Mouse (Mus musculus) E14TG2a.4 (cell line): ENCODE results near the gene Mre11a.
A peak's percentile ranks its signal among the peaks of the same experiment; 100 is the strongest.
"Not testable (repeated sequence)": the region's sequence is repeated elsewhere in the genome, so short reads cannot be mapped to it uniquely, and the experiment has no call there.

ENCODE experiments used
- H3K27me3 ChIP-seq: 2 replicates; pipeline ENCODE4 v1.6.1; 2014; ENCODE audit warnings: low read length, control low read depth; ENCODE audit not compliant: insufficient read depth
- H3K36me3 ChIP-seq: 2 replicates; pipeline ENCODE4 v1.6.1; 2014; ENCODE audit warnings: low read length, control low read depth; ENCODE audit not compliant: insufficient read depth
- H3K4me1 ChIP-seq: replicated peaks from 2 replicates; pipeline ENCODE4 v1.6.1; 2014; ENCODE audit warnings: low read depth, low read length, control low read depth
- H3K4me3 ChIP-seq: replicated peaks from 2 replicates; pipeline ENCODE4 v1.5.1; 2014; ENCODE audit warnings: mild to moderate bottlenecking, low read length
- H3K9me3 ChIP-seq: 2 replicates; pipeline ENCODE4 v1.6.1; 2014; ENCODE audit warnings: low read length, control low read depth
- CTCF ChIP-seq: conservative IDR thresholded peaks from 2 replicates; pipeline ENCODE4 v1.5.1; 2014; ENCODE audit warnings: low read length
- NANOG ChIP-seq: IDR thresholded peaks from 2 replicates; pipeline ENCODE4 v1.6.1; 2014; ENCODE audit warnings: borderline replicate concordance, low read length, mixed read lengths
- POU5F1 ChIP-seq: IDR thresholded peaks from 2 replicates; pipeline ENCODE4 v1.6.1; 2014; ENCODE audit warnings: low read length, borderline replicate concordance

The Mre11a gene

GRCm38 (mm10) chr9:14870377-14870776, 85.9 kb downstream of the Mre11a start:
- TF ChIP-seq POU5F1 (no peak), NANOG (no peak), CTCF (no peak)
- peaks cover 29% of the 10 kb centered on the region for H3K4me1 ChIP-seq
- no peaks in the 10 kb centered on the region for H3K36me3 ChIP-seq
- no peaks in the 10 kb centered on the region for H3K9me3 ChIP-seq
- H3K4me3 ChIP-seq, result no peak overlapping the region
- H3K27me3 ChIP-seq, result peaks cover 75% of the 10 kb centered on the region

DNA sequence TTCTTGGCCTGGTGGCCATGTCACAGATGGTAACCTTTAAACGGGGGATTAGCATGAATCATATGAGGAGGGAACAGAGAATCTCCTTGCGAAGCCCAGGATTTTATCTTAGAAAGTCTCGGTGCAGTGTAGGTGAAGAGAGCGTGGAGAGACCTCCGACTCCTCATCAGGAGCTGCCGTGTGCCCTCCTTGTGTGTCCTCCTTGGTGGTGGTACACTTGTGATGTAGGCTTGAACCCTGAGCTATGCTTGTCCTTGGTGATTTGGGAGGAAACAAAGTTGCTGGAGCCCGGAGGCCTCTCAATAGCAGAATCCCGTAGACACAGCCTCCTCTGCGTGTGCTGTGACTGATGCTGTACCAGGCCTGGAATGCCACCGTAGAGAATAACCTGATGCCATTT, 86.3 kb downstream of the Mre11a start:
- H3K4me3 ChIP-seq, result no peak overlapping the region
- H3K27me3 ChIP-seq, result peaks cover 76% of the 10 kb centered on the region
- TF ChIP-seq NANOG, result no peak
- H3K4me1 ChIP-seq, result peaks cover 30% of the 10 kb centered on the region
- H3K36me3 ChIP-seq, result no peaks in the 10 kb centered on the region
- no peaks in the 10 kb centered on the region for H3K9me3 ChIP-seq

GRCm38 (mm10) chr9:14871536-14871935, 87.1 kb downstream of the Mre11a start:
- no peaks in the 10 kb centered on the region for H3K9me3 ChIP-seq
- no peaks in the 10 kb centered on the region for H3K36me3 ChIP-seq
- peaks cover 75% of the 10 kb centered on the region for H3K27me3 ChIP-seq
- no peak for TF ChIP-seq NANOG
- no peak for TF ChIP-seq POU5F1
- no peak for TF ChIP-seq CTCF
- H3K4me3 ChIP-seq, result no peak overlapping the region
- peaks cover 37% of the 10 kb centered on the region for H3K4me1 ChIP-seq

- no peaks in the 10 kb centered on the region for H3K36me3 ChIP-seq
- peak overlapping the region; percentile 55 for H3K4me3 ChIP-seq
- TF ChIP-seq POU5F1, result no peak
- TF ChIP-seq NANOG, result no peak
- no peak for TF ChIP-seq CTCF
Observed at GRCm38 (mm10) chr9:14872181-14872930, 87.9 kb downstream of the Mre11a start.

GRCm38 (mm10) chr9:14875743-14876507, 91.5 kb downstream of the Mre11a start:
- Histone ChIP-seq H3K4me3 (no peak overlapping the region), H3K27me3 (peaks cover 71% of the 10 kb centered on the region), H3K36me3 (no peaks in the 10 kb centered on the region), H3K4me1 (peaks cover 26% of the 10 kb centered on the region), H3K9me3 (no peaks in the 10 kb centered on the region)
- TF ChIP-seq NANOG (no peak), POU5F1 (no peak), CTCF (no peak)

More at GRCm38 (mm10) chr9:14872181-14872930, 87.9 kb downstream of the Mre11a start:
- H3K27me3 ChIP-seq, result peaks cover 72% of the 10 kb centered on the region
- peaks cover 42% of the 10 kb centered on the region for H3K4me1 ChIP-seq
- H3K9me3 ChIP-seq, result no peaks in the 10 kb centered on the region

DNA sequence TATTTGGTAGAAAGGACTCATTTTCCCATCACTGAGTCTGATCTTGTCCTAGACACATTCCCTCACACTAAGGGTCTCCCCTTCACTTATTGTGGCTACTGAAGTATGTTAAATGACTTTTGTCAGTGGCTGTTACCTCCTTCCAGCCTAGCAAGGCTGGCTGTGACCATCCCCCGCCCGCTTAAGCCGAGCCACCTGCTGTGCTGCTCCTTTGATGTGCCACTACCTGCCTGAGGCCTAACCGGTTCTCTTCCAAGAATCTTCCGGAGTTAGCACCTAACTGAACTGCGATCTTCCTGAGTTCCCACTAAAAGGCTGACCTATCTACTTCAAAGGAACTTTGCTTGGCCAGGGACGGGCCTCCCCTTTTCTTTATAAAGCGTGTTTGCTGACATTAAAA, 92.1 kb downstream of the Mre11a start:
- H3K36me3 ChIP-seq, H3K9me3 ChIP-seq, H3K4me3 ChIP-seq: not testable (repeated sequence)
- Histone ChIP-seq H3K4me1 (peaks cover 26% of the 10 kb centered on the region), H3K27me3 (peaks cover 73% of the 10 kb centered on the region)

GRCm38 (mm10) chr9:14884641-14885040, 100.2 kb downstream of the Mre11a start:
- peaks cover 79% of the 10 kb centered on the region for H3K27me3 ChIP-seq

DNA sequence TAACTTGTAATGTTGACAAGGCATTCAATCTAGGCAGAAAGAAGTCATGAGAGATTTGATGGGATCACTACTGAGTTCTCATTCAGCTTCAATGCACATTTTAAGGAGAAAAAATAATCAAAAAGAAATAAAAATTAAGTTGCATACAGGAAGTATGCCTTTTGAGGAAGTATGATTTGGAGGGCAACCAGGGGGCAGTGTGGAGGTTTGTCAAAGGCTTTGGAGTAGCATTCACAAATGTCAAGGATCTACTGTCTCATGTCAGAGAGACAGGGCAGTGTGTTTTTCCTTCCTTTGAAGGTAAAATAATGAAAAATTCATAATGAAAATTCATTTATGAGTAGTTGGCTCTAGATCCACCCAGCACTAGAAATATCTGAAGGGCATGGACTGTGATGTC, 100.7 kb downstream of the Mre11a start:
- Histone ChIP-seq H3K4me1 (peaks cover under 1% of the 10 kb centered on the region; the same call in 1 of the 2 replicates), H3K4me3 (no peak overlapping the region)
- TF ChIP-seq CTCF (no peak), NANOG (no peak), POU5F1 (no peak)

More at GRCm38 (mm10) chr9:14884641-14885040, 100.2 kb downstream of the Mre11a start:
- no peak overlapping the region for H3K4me3 ChIP-seq
- no peaks in the 10 kb centered on the region; the same call in 1 of the 2 replicates for H3K9me3 ChIP-seq
- no peaks in the 10 kb centered on the region for H3K4me1 ChIP-seq
- no peaks in the 10 kb centered on the region for H3K36me3 ChIP-seq
- TF ChIP-seq POU5F1 (no peak), NANOG (no peak), CTCF (no peak)

GRCm38 (mm10) chr9:14885954-14886353, 101.5 kb downstream of the Mre11a start:
- peaks cover 74% of the 10 kb centered on the region for H3K27me3 ChIP-seq
- H3K4me1 ChIP-seq, result peaks cover 8% of the 10 kb centered on the region
- H3K36me3 ChIP-seq, result no peaks in the 10 kb centered on the region
- no peaks in the 10 kb centered on the region; the same call in 1 of the 2 replicates for H3K9me3 ChIP-seq
- no peak overlapping the region for H3K4me3 ChIP-seq
- TF ChIP-seq CTCF, result no peak
- no peak for TF ChIP-seq POU5F1
- TF ChIP-seq NANOG, result no peak

More for the DNA sequence above, 100.7 kb downstream of the Mre11a start:
- no peaks in the 10 kb centered on the region for H3K36me3 ChIP-seq
- H3K9me3 ChIP-seq, result no peaks in the 10 kb centered on the region; the same call in 1 of the 2 replicates
- H3K27me3 ChIP-seq, result peaks cover 82% of the 10 kb centered on the region
